Mouse (Mus musculus) forebrain, embryonic 14.5 days (tissue): ENCODE data around the gene Simc1. TPM values are rescaled to one million over a fixed set of nuclear protein-coding genes. Genes with fewer than 3 reads are reported as not detected.

Experiments
- ATAC-seq: fragments of 200-750 bp; cut with Nextera tagmentation; 2 replicates; pipeline ENCODE4 v1.8.0; 2017; ENCODE audit warnings: mild to moderate bottlenecking, moderate library complexity
- DNase-seq: peaks from one replicate; pipeline ENCODE4 v3.0.0-alpha.2; 2015; ENCODE audit warnings: low spot score
- H3K27ac ChIP-seq: fragments of 300-500 bp; sonication (generic); 2 replicates; pipeline ENCODE4 v1.5.1; 2014; ENCODE audit warnings: low read depth, mild to moderate bottlenecking, control low read depth, low read length, moderate library complexity
- H3K27me3 ChIP-seq: fragments of 300-500 bp; sonication (generic); replicated peaks from 2 replicates; pipeline ENCODE4 v1.6.1; 2014; ENCODE audit warnings: low read length, control low read depth, mixed read lengths; ENCODE audit not compliant: control insufficient read depth, insufficient read depth
- H3K36me3 ChIP-seq: fragments of 300-500 bp; sonication (generic); 2 replicates; pipeline ENCODE4 v1.6.1; 2014; ENCODE audit warnings: low read length, control low read depth; ENCODE audit not compliant: control insufficient read depth, insufficient read depth
- H3K4me1 ChIP-seq: fragments of 300-500 bp; sonication (generic); 2 replicates; pipeline ENCODE4 v1.6.1; 2014; ENCODE audit warnings: antibody characterized with exemption, low read length, control low read depth; ENCODE audit not compliant: control insufficient read depth, insufficient read depth
- H3K4me2 ChIP-seq: fragments of 300-500 bp; sonication (generic); 2 replicates; pipeline ENCODE4 v1.6.1; 2014; ENCODE audit warnings: mild to moderate bottlenecking, control low read depth, low read length
- H3K4me3 ChIP-seq: fragments of 300-500 bp; sonication (generic); 2 replicates; pipeline ENCODE4 v1.5.1; 2014; ENCODE audit warnings: low read depth, low read length, control low read depth
- H3K9ac ChIP-seq: fragments of 300-500 bp; sonication (generic); 2 replicates; pipeline ENCODE4 v1.6.1; 2014; ENCODE audit warnings: mild to moderate bottlenecking, low read length, control low read depth, moderate library complexity
- H3K9me3 ChIP-seq: fragments of 300-500 bp; sonication (generic); replicated peaks from 2 replicates; pipeline ENCODE4 v1.6.1; 2016; ENCODE audit warnings: low read length, control low read depth, mixed read lengths; ENCODE audit not compliant: control insufficient read depth
- WGBS: fragments of 180-500 bp; shearing (Covaris S2); extraction: QIAGEN DNeasy Blood & Tissue Kit; methylation state at CpG from one replicate; pipeline ENCODE4 v1.1.7; 2014; 5-methylcytosine and 5-hydroxymethylcytosine counted together
- polyA plus RNA-seq: library from polyadenylated mRNA; unstranded; fragments of >200 nt; fragmentation: Nextera tagmentation; extraction: Ambion mirVana; gene quantifications from 2 replicates; pipeline ENCODE4 v1.2.1, GENCODE M21; 2014

Simc1 gene
- polyA plus RNA-seq, 1 experiment from 2014 or later, result 23.0 TPM

DNA sequence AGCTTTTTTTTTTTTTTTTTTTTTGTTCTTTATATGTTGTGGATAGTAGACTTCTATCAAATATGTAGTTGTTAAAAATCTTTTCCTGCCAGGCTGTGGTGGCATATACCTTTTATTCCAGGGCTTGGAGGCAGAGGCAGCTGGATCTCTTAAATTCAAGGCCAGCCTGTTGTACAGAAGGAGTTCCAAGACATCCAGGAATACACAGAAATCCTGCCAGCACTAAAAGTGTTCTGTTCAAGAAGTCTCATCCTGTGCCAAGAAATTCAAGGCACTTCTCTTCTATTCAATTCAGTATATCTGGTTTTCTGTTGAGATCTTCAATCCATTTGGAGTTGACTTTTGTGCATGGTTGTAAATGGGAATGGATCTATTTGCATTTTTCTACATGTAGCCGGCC, 2.3 kb downstream of the Simc1 start:
- H3K27ac ChIP-seq, result no peak overlapping the region
- H3K9ac ChIP-seq, result no peak overlapping the region
- no peak for ATAC-seq
- peak; percentile 44 for DNase-seq
- 100% methylated on average over 1 of the region's 1 CpGs for WGBS
- no peak overlapping the region for H3K4me3 ChIP-seq
- peaks cover 11% of the 10 kb centered on the region for H3K4me1 ChIP-seq
- no peaks in the 10 kb centered on the region for H3K9me3 ChIP-seq
- H3K4me2 ChIP-seq, result no peak overlapping the region
- H3K27me3 ChIP-seq, result no peaks in the 10 kb centered on the region
- no peaks in the 10 kb centered on the region for H3K36me3 ChIP-seq

GRCm38 (mm10) chr13:54520221-54520620, 16.6 kb downstream of the Simc1 start:
- Histone ChIP-seq H3K4me3 (no peak overlapping the region), H3K9ac (no peak overlapping the region), H3K27me3 (no peaks in the 10 kb centered on the region), H3K4me2 (no peak overlapping the region), H3K4me1 (no peaks in the 10 kb centered on the region), H3K27ac (no peak overlapping the region), H3K36me3 (peaks cover 10% of the 10 kb centered on the region), H3K9me3 (no peaks in the 10 kb centered on the region; the same call in 1 of the 2 replicates)
- DNase-seq, result no peak
- no peak for ATAC-seq
- WGBS, result 96% methylated on average over 4 of the region's 4 CpGs

- DNase-seq, result no peak
- Histone ChIP-seq H3K4me3 (no peak overlapping the region), H3K27me3 (no peaks in the 10 kb centered on the region), H3K4me1 (no peaks in the 10 kb centered on the region), H3K9ac (no peak overlapping the region), H3K27ac (no peak overlapping the region), H3K9me3 (no peaks in the 10 kb centered on the region), H3K4me2 (no peak overlapping the region), H3K36me3 (peaks cover 20% of the 10 kb centered on the region)
- no peak for ATAC-seq
Observed at GRCm38 (mm10) chr13:54521181-54521580, 17.6 kb downstream of the Simc1 start.

DNA sequence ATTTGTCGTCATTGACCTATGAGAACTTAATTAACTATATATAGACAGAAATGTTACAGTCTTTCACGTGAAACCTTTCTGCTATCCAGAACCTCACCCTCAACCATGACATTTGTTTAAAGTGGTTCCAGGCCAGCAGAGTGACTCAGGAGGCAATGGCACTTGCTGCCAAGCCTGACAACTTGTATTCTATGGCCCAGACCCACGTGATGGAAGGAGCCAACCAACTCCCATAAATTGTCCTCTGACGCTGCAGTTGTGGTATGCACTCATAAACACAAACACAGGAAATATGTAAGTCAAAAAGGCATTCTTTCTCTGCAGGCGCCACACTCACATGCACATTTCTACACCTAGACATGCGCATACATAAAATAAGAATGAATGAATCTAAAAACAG, 23.6 kb downstream of the Simc1 start:
- ATAC-seq (no peak), DNase-seq (no peak)
- no peaks in the 10 kb centered on the region for H3K4me1 ChIP-seq
- H3K9me3 ChIP-seq, result no peaks in the 10 kb centered on the region
- no peak overlapping the region for H3K9ac ChIP-seq
- H3K4me2 ChIP-seq, result no peak overlapping the region
- peaks cover 73% of the 10 kb centered on the region for H3K36me3 ChIP-seq
- 92% methylated on average over 6 of the region's 6 CpGs for WGBS
- H3K27me3 ChIP-seq, result no peaks in the 10 kb centered on the region
- H3K4me3 ChIP-seq, result no peak overlapping the region
- no peak overlapping the region for H3K27ac ChIP-seq

DNA sequence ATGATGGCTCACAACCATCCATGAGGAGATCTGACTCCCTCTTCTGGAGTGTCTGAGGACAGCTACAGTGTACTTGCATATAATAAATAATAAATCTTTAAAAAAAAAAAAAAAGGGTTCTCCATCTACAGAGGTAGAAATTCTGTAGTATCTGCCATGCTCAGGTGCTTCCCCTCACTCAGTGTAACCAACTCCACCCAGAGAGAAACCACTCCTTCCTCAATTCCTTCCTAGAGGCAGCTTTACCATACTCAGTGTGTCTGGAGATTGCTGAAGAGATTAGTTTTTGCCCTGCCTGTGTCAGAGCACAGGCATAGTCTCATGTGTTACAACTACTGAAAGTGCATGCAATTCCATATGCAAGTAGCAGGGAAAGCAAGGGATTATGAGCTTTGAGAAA, 28.6 kb downstream of the Simc1 start:
- DNase-seq (no peak), ATAC-seq (no peak)
- Histone ChIP-seq H3K27me3 (no peaks in the 10 kb centered on the region), H3K9ac (no peak overlapping the region), H3K27ac (no peak overlapping the region), H3K36me3 (peaks cover 68% of the 10 kb centered on the region), H3K4me2 (no peak overlapping the region), H3K4me3 (no peak overlapping the region), H3K9me3 (no peaks in the 10 kb centered on the region), H3K4me1 (no peaks in the 10 kb centered on the region)

DNA sequence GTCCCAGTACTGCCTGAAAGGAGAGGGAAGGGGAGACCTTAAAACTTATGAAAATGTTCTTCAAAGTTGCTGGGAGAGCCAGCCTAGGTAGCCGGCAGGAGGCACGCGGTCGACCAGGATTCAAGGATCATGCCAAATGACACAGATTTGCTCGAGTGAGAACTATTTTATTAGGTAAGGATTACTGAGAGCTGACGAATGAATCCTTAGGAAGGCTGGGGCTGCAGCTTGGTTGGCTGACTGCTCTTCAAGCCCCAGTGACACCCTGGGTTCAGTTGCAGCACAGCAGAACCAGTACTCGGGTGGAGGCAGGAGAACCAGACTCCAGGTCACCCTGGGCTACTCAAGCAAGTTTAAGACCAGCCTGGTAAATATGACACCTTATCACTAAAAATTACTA, 44.5 kb downstream of the Simc1 start:
- Histone ChIP-seq H3K27me3 (no peaks in the 10 kb centered on the region), H3K4me3 (no peak overlapping the region), H3K9me3 (no peaks in the 10 kb centered on the region), H3K4me1 (no peaks in the 10 kb centered on the region), H3K36me3 (peaks cover 71% of the 10 kb centered on the region), H3K27ac (no peak overlapping the region), H3K9ac (no peak overlapping the region), H3K4me2 (no peak overlapping the region)
- no peak for DNase-seq
- 89% methylated on average over 7 of the region's 7 CpGs for WGBS
- no peak for ATAC-seq

GRCm38 (mm10) chr13:54556176-54556575, 52.6 kb downstream of the Simc1 start:
- Histone ChIP-seq H3K4me1 (no peaks in the 10 kb centered on the region), H3K4me3 (no peak overlapping the region), H3K36me3 (peaks cover 96% of the 10 kb centered on the region), H3K27me3 (no peaks in the 10 kb centered on the region), H3K27ac (no peak overlapping the region), H3K4me2 (no peak overlapping the region), H3K9ac (no peak overlapping the region), H3K9me3 (no peaks in the 10 kb centered on the region)
- DNase-seq (no peak), ATAC-seq (no peak)
- WGBS, result 96% methylated on average over 9 of the region's 9 CpGs

DNA sequence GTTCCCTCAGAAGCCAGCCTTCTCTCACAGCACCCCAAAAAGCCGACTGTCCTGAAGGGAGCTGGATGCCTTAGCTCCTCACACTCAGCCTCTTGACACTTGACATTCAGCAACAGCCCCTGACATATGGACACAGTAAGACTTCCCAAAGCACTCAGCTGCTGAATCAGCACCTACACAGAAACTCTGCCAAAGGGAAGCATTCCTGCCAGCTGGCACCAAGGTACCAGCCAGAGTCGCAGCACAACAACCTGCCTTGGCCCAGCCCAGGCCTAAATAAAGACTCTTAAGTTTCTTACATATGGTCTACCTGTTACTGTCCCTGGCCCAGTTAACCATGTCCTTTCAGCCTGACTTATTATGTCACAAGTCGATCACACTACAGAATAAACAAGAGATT, 53.2 kb downstream of the Simc1 start:
- ATAC-seq (no peak), DNase-seq (peak; percentile 28)
- no peak overlapping the region for H3K9ac ChIP-seq
- no peak overlapping the region for H3K27ac ChIP-seq
- no peaks in the 10 kb centered on the region for H3K4me1 ChIP-seq
- H3K4me3 ChIP-seq, result no peak overlapping the region
- H3K27me3 ChIP-seq, result no peaks in the 10 kb centered on the region
- H3K4me2 ChIP-seq, result no peak overlapping the region
- WGBS, result 88% methylated on average over 3 of the region's 3 CpGs
- H3K36me3 ChIP-seq, result peaks cover 96% of the 10 kb centered on the region
- H3K9me3 ChIP-seq, result no peaks in the 10 kb centered on the region

DNA sequence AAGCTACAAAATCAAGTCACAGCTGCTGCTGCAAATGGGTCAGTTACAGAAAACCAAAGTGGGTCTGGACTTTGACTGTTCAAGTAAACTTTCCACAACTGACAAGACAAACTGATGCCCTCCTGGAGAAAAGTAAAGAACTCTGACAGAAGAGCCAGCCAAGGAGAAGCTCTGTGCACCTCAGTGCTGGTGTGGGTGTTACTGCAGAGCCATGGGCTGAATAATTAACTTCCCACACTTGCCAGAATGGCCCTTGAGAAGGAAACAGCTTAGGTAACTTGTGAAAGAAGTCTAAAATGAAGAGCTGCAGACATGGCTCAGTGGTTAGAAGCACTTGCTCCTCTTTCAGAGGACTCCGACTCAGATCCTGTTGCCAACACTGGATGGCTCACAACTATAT, 54.1 kb downstream of the Simc1 start:
- no peaks in the 10 kb centered on the region for H3K27me3 ChIP-seq
- WGBS, result 96% methylated on average over 1 of the region's 1 CpGs
- DNase-seq (no peak), ATAC-seq (no peak)
- peaks cover 96% of the 10 kb centered on the region for H3K36me3 ChIP-seq
- no peaks in the 10 kb centered on the region for H3K4me1 ChIP-seq
- no peaks in the 10 kb centered on the region for H3K9me3 ChIP-seq
- no peak overlapping the region for H3K27ac ChIP-seq
- no peak overlapping the region for H3K4me3 ChIP-seq
- no peak overlapping the region for H3K9ac ChIP-seq
- no peak overlapping the region for H3K4me2 ChIP-seq

- Histone ChIP-seq H3K4me1 (peaks cover 8% of the 10 kb centered on the region), H3K36me3 (peaks cover 84% of the 10 kb centered on the region), H3K4me2 (no peak overlapping the region), H3K9ac (no peak overlapping the region), H3K9me3 (no peaks in the 10 kb centered on the region), H3K4me3 (no peak overlapping the region), H3K27me3 (no peaks in the 10 kb centered on the region), H3K27ac (no peak overlapping the region)
- WGBS, result 97% methylated on average over 2 of the region's 2 CpGs
- DNase-seq (no peak), ATAC-seq (no peak)
Observed at GRCm38 (mm10) chr13:54559656-54560055, 56.1 kb downstream of the Simc1 start.
